Mouse (Mus musculus): ENCODE data around the gene Olfr1089. TPM values are rescaled to one million over a fixed set of nuclear protein-coding genes. Genes with fewer than 3 reads are reported as not detected.

Gene Olfr1089
- not detected in 2 replicates for polyA plus RNA-seq (2015; fragmentation: Nextera tagmentation; extraction: Ambion mirVana)

DNA sequence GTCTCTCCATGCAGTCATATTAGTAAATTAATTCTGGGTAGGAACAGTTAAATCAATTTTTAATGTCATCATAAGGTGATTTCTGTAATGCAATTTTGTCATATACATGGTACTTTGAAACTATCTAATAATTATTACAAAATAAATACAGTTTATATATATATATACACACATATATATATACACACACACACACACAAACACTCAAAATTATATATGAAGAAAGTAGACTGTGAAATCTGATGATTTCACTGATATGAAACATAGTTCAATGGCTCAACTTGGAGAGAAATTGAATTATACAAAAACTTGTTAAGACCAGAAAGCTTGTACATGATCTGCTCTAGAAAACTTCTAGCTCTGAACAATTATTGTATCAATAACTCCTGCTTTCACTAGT, at the start of gene Olfr1089:
Olfr1089 (minus strand) TSS at position 101 of the 400 bp plus-strand sequence.
- Histone ChIP-seq H3K9ac (ENCODE audit: low read depth, low read length) (no peak within 1 kb of the TSS), H3K4me3 (ENCODE audit: low read length) (no peak within 1 kb of the TSS), H3K9me3 (ENCODE audit: control insufficient read depth, low read length) (no peaks in the 10 kb centered on the region), H3K27ac (ENCODE audit: low read depth, low read length) (no peak within 1 kb of the TSS), H3K36me3 (ENCODE audit: control insufficient read depth, insufficient read depth, low read length) (no peaks in the 10 kb centered on the region), H3K4me1 (ENCODE audit: control insufficient read depth, insufficient read depth, low read depth, low read length) (no peaks in the 10 kb centered on the region), H3K4me2 (ENCODE audit: low read length) (no peak within 1 kb of the TSS), H3K27me3 (replicated peaks; ENCODE audit: control insufficient read depth, insufficient read depth, low read length) (no peaks in the 10 kb centered on the region)
- ATAC-seq: no peak

DNA sequence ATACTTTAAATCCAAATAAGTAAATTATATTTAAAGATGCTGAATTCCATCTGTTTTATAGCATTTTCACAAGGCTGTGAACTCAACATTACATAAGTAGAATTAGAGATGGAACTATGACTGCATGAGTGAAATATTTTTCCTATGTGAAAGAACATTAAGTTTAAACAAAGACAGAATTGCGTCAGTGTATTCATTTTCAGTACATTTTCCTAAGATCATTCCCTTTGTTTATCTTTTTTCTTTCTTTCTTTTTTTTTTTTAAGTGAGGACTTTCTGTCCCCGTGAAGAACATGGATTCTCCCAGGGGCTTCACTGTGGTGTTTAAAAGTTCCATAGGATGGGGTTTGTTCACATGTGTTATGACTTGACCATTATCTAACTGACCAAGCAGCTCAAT, 48.7 kb upstream of the Olfr1089 start, which contains the start of gene Olfr1093:
Olfr1093 (plus strand) TSS at position 301 of the 400 bp plus-strand sequence.
- Histone ChIP-seq H3K4me3 (ENCODE audit: low read length) (no peak within 1 kb of the TSS), H3K4me1 (ENCODE audit: control insufficient read depth, insufficient read depth, low read depth, low read length) (no peaks in the 10 kb centered on the region), H3K27ac (ENCODE audit: low read depth, low read length) (no peak within 1 kb of the TSS), H3K4me2 (ENCODE audit: low read length) (no peak within 1 kb of the TSS), H3K9ac (ENCODE audit: low read depth, low read length) (no peak within 1 kb of the TSS), H3K9me3 (ENCODE audit: control insufficient read depth, low read length) (no peaks in the 10 kb centered on the region), H3K36me3 (ENCODE audit: control insufficient read depth, insufficient read depth, low read length) (no peaks in the 10 kb centered on the region), H3K27me3 (replicated peaks; ENCODE audit: control insufficient read depth, insufficient read depth, low read length) (no peaks in the 10 kb centered on the region)
- 90% methylated on average over 2 of the region's 2 CpGs for WGBS
- ATAC-seq: no peak

DNA sequence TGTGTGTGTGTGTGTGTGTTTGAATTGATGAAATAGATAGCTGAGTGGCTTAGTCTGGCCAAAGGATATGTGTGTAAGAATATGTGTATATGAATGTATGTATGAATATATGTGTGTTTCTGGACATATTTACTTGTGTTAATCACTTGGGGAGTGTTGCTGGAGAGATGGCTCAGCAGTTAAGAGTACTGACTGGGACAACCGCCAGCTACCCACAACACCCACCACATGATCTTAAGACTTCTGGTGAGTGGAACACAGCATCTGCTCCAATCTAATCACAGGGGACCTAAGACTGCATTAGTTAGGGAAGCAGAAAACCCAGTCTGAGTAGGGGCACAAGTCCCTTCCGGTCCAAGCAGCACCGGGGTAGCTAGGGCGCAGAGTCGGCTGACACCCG, 27.5 kb upstream of the Olfr1089 start:
- no peaks in the 10 kb centered on the region for H3K36me3 ChIP-seq (ENCODE audit: control insufficient read depth, insufficient read depth, low read length)
- over 99% methylated on average over 6 of the region's 6 CpGs for WGBS
- no peaks in the 10 kb centered on the region for H3K27me3 ChIP-seq (replicated peaks; ENCODE audit: control insufficient read depth, insufficient read depth, low read length)
- ATAC-seq: no peak
- H3K4me1 ChIP-seq (ENCODE audit: control insufficient read depth, insufficient read depth, low read depth, low read length): no peaks in the 10 kb centered on the region
- no peak overlapping the region for H3K9ac ChIP-seq (ENCODE audit: low read depth, low read length)
- H3K27ac ChIP-seq (ENCODE audit: low read depth, low read length): no peak overlapping the region
- no peaks in the 10 kb centered on the region for H3K9me3 ChIP-seq (ENCODE audit: control insufficient read depth, low read length)
- H3K4me2 ChIP-seq (ENCODE audit: low read length): no peak overlapping the region
- H3K4me3 ChIP-seq (ENCODE audit: low read length): no peak overlapping the region

DNA sequence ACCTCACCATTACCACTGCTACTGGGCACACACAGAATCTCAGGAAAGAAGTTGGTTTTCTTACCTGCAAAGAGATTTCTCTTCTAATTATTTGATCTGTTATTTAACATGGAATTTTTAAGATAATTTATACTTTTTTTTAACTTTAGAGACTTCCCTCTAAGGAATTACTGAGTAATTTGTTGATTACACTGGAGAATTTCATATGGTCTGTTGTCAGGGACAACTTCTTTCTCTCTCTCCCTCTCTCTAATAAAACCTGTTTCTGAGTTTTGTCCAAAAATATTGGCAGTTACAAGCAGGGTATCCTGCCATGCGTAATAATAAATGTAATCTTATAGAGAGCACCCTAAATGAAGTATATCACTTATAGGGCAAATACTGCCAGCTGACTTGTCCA, 25.4 kb upstream of the Olfr1089 start, which contains the start of gene Olfr1090:
Olfr1090 (minus strand) TSS at position 101 of the 400 bp plus-strand sequence.
- no peak for ATAC-seq
- H3K4me2 ChIP-seq (ENCODE audit: low read length): no peak within 1 kb of the TSS
- no peaks in the 10 kb centered on the region for H3K36me3 ChIP-seq (ENCODE audit: control insufficient read depth, insufficient read depth, low read length)
- H3K9ac ChIP-seq (ENCODE audit: low read depth, low read length): no peak within 1 kb of the TSS
- H3K9me3 ChIP-seq (ENCODE audit: control insufficient read depth, low read length): no peaks in the 10 kb centered on the region
- no peaks in the 10 kb centered on the region for H3K27me3 ChIP-seq (replicated peaks; ENCODE audit: control insufficient read depth, insufficient read depth, low read length)
- H3K4me1 ChIP-seq (ENCODE audit: control insufficient read depth, insufficient read depth, low read depth, low read length): no peaks in the 10 kb centered on the region
- H3K27ac ChIP-seq (ENCODE audit: low read depth, low read length): no peak within 1 kb of the TSS
- WGBS: 88% methylated on average over 1 of the region's 1 CpGs
- no peak within 1 kb of the TSS for H3K4me3 ChIP-seq (ENCODE audit: low read length)

DNA sequence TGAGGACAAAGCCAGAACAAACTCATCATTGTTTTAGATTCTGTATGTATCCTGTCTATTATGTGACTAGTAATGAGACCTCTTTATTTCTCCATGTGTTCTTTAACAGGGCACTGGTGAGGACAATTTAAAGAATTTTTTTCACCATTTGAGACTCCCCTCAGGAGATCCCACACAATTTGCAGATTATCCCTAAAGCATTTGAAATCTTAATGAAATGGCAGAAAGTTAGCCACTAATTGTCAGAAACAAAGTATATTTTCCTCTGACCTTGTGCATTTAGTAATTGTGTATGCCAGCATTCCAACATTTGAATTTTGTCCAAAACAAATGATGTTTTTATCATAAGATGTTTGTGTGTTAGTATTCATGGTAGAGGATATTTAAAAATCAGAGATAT, 35.2 kb downstream of the Olfr1089 start, which contains the start of gene Olfr1087:
Olfr1087 (minus strand) TSS at position 101 of the 400 bp plus-strand sequence.
- no peak for ATAC-seq
- Histone ChIP-seq H3K27ac (ENCODE audit: low read depth, low read length) (no peak within 1 kb of the TSS), H3K4me2 (ENCODE audit: low read length) (no peak within 1 kb of the TSS), H3K9me3 (ENCODE audit: control insufficient read depth, low read length) (no peaks in the 10 kb centered on the region), H3K27me3 (replicated peaks; ENCODE audit: control insufficient read depth, insufficient read depth, low read length) (no peaks in the 10 kb centered on the region), H3K9ac (ENCODE audit: low read depth, low read length) (no peak within 1 kb of the TSS), H3K4me3 (ENCODE audit: low read length) (no peak within 1 kb of the TSS), H3K36me3 (ENCODE audit: control insufficient read depth, insufficient read depth, low read length) (no peaks in the 10 kb centered on the region), H3K4me1 (ENCODE audit: control insufficient read depth, insufficient read depth, low read depth, low read length) (no peaks in the 10 kb centered on the region)

Other genes starting within 250 kb of the Olfr1089 start
- gene Olfr228, start 246.3 kb downstream of the Olfr1089 start, polyA plus RNA-seq (2015; fragmentation: Nextera tagmentation; extraction: Ambion mirVana): not detected in 2 replicates
- gene Olfr1076, start 225.2 kb downstream of the Olfr1089 start, polyA plus RNA-seq (2015; fragmentation: Nextera tagmentation; extraction: Ambion mirVana): not detected in 2 replicates
- gene Olfr1079, start 191.2 kb downstream of the Olfr1089 start, polyA plus RNA-seq (2015; fragmentation: Nextera tagmentation; extraction: Ambion mirVana): not detected in 2 replicates
- not detected in 2 replicates for gene Olfr1080, start 175.5 kb downstream of the Olfr1089 start, polyA plus RNA-seq (2015; fragmentation: Nextera tagmentation; extraction: Ambion mirVana)
- not detected in 2 replicates for gene Olfr1082, start 134.7 kb downstream of the Olfr1089 start, polyA plus RNA-seq (2015; fragmentation: Nextera tagmentation; extraction: Ambion mirVana)
- not detected in 2 replicates for gene Olfr1084, start 94.0 kb downstream of the Olfr1089 start, polyA plus RNA-seq (2015; fragmentation: Nextera tagmentation; extraction: Ambion mirVana)
- gene Olfr1085, start 71.7 kb downstream of the Olfr1089 start, polyA plus RNA-seq (2015; fragmentation: Nextera tagmentation; extraction: Ambion mirVana): not detected in 2 replicates
- gene Olfr1086, start 53.6 kb downstream of the Olfr1089 start, polyA plus RNA-seq (2015; fragmentation: Nextera tagmentation; extraction: Ambion mirVana): not detected in 2 replicates
- not detected in 2 replicates for gene Olfr1087, start 35.3 kb downstream of the Olfr1089 start, polyA plus RNA-seq (2015; fragmentation: Nextera tagmentation; extraction: Ambion mirVana)
- gene Olfr1090, start 25.3 kb upstream of the Olfr1089 start, polyA plus RNA-seq (2015; fragmentation: Nextera tagmentation; extraction: Ambion mirVana): not detected in 2 replicates
- gene Olfr1093, start 48.8 kb upstream of the Olfr1089 start, polyA plus RNA-seq (2015; fragmentation: Nextera tagmentation; extraction: Ambion mirVana): not detected in 2 replicates
- gene Olfr141, start 76.3 kb upstream of the Olfr1089 start, polyA plus RNA-seq (2015; fragmentation: Nextera tagmentation; extraction: Ambion mirVana): not detected in 2 replicates
- not detected in 2 replicates for gene Olfr1094, start 91.0 kb upstream of the Olfr1089 start, polyA plus RNA-seq (2015; fragmentation: Nextera tagmentation; extraction: Ambion mirVana)
- not detected in 2 replicates for gene Olfr1095, start 118.0 kb upstream of the Olfr1089 start, polyA plus RNA-seq (2015; fragmentation: Nextera tagmentation; extraction: Ambion mirVana)
- gene Gm13723, start 141.1 kb upstream of the Olfr1089 start, polyA plus RNA-seq (2015; fragmentation: Nextera tagmentation; extraction: Ambion mirVana): not detected in 2 replicates
- gene Olfr1097, start 158.5 kb upstream of the Olfr1089 start, polyA plus RNA-seq (2015; fragmentation: Nextera tagmentation; extraction: Ambion mirVana): not detected in 2 replicates
- not detected in 2 replicates for gene Olfr1098, start 190.8 kb upstream of the Olfr1089 start, polyA plus RNA-seq (2015; fragmentation: Nextera tagmentation; extraction: Ambion mirVana)
- not detected in 2 replicates for gene Olfr1099, start 227.0 kb upstream of the Olfr1089 start, polyA plus RNA-seq (2015; fragmentation: Nextera tagmentation; extraction: Ambion mirVana)
- gene Olfr1100, start 246.3 kb upstream of the Olfr1089 start, polyA plus RNA-seq (2015; fragmentation: Nextera tagmentation; extraction: Ambion mirVana): not detected in 2 replicates

Data from hindbrain, embryonic 16.5 days (tissue).